Mouse (Mus musculus) mammary gland, adult 2 months (tissue): ENCODE measurements around the gene Synj2bp. TPM values are rescaled to one million over a fixed set of nuclear protein-coding genes. Genes with fewer than 3 reads are reported as not detected.

ENCODE experiments used
- polyA plus RNA-seq: library from polyadenylated mRNA; depleted of rRNA; stranded (reverse); fragments of >200 nt; gene quantifications from 2 replicates; pipeline ENCODE4 v1.2.3, GENCODE M21; 2012; ENCODE audit warnings: low replicate concordance; rRNA removed

The Synj2bp gene
- polyA plus RNA-seq: 13.7 and 47.9 TPM in 2 replicates

DNA sequence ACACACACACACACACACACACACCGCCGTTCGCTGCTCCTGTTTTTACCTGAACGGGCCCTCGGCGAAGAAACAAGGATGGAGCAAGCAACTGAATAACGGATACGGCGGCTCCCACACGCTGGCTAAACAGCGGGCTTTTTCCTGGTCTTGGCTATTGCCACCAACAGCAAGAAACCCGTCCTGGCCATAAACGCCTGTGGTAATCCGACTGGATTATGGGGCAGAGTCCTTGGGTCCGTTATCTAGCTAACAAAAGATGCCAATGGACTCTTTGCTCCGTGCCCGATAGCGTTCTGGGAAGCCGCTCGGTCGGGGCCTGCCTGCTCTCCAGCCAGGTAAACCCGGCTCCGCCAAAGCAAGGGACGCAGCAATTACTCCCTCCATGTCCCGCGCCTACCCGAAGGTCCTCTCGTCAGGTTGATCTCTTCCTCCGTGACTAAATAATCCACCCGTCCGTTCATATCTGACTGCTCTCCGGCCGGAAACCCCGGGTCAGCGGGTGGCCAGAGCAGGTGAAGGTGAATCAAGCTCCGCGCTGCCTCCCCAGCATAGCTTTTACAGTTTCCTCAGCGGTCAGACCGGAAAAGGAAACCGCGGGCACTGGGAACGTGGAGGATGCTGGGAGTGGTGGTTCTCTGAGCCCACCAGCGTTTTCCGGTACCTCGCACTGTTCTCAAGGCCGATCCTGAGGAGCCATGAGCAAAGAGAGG, at the start of gene Synj2bp, which contains the start of gene Gm20498:
Synj2bp (minus strand) TSS at position 596 of the 713 bp plus-strand sequence.
Gm20498 (minus strand) TSS at position 590 of the 713 bp plus-strand sequence.

DNA sequence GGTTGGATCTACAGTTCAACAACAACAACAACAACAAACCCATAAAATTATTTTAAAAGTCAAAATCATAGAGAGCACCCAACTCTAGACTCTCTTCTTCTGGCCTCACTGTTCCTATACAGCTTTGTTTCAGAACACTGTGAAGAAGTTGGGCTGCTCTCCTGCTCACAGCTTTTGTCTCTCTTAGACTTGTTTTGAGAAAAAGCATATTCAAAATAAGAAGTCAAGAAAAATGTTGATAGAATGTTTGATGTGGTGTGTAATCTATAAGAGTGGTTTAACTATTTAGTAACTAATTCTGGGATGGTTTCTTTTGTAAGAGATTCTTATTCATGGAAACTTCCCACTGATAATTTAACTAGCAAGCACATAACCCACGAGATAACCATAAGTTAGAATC, 35.7 kb upstream of the Synj2bp start, which contains the start of gene Adam21:
Adam21 (minus strand) TSS at position 101 of the 400 bp plus-strand sequence.

DNA sequence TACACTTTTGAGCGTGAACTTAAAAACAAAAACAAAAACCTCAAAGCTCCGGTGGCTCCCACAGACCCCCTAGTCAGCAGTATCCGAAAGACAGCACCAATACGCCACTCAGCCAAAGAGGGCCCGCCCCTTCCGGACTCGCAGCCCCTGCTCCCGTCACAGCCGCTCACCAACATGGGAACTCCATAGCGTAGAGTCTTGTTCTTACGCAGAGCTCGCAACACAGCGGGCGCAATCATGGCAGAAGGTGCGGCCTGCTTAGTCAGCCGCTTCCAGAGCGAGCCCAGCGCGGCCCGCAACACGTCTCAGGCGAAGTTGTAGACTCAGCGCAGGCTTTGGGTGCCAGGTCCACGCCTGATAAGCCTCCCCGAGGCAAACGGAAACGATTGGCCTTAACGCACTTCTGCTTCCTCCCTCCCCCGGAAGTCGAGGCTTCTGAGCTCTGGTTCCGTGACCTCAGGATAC, 48.0 kb downstream of the Synj2bp start, which contains the start of gene Cox16:
Cox16 (minus strand) TSS at position 401 of the 465 bp plus-strand sequence.

Other genes starting within 250 kb of the Synj2bp start
- gene Slc8a3, start 199.7 kb downstream of the Synj2bp start, polyA plus RNA-seq: 0.04 and 4.1 TPM in 2 replicates
- 0.24 and 0.32 TPM in 2 replicates for gene Gm4787, start 153.4 kb downstream of the Synj2bp start, polyA plus RNA-seq
- 0.30 and 0.70 TPM in 2 replicates for gene Adam4, start 111.0 kb downstream of the Synj2bp start, polyA plus RNA-seq
- 87.0 and 104 TPM in 2 replicates for gene Cox16, start 47.8 kb downstream of the Synj2bp start, polyA plus RNA-seq
- 6.3 and 7.7 TPM in 2 replicates for gene Gm20498, start within 50 bp of the Synj2bp start, polyA plus RNA-seq
- not detected in 2 replicates for gene Adam21, start 35.6 kb upstream of the Synj2bp start, polyA plus RNA-seq
- 3.3 and 11.7 TPM in 2 replicates for gene Med6, start 62.1 kb upstream of the Synj2bp start, polyA plus RNA-seq
- 1.2 and 2.4 TPM in 2 replicates for gene Ttc9, start 98.3 kb upstream of the Synj2bp start, polyA plus RNA-seq
- gene Map3k9, start 248.3 kb upstream of the Synj2bp start, polyA plus RNA-seq: 1.3 and 2.1 TPM in 2 replicates